Mouse (Mus musculus) kidney, postnatal 0 days (tissue): Measurements from ENCODE around the gene Rplp2. TPM values are rescaled to one million over a fixed set of nuclear protein-coding genes. Genes with fewer than 3 reads are reported as not detected.

Experiments
- ATAC-seq: fragments of 200-750 bp; cut with Nextera tagmentation; replicated peaks from 2 replicates; pipeline ENCODE4 v1.8.0; 2017; ENCODE audit warnings: low read depth, moderate number of reproducible peaks, moderate TSS enrichment, moderate library complexity; ENCODE audit not compliant: low FRiP score
- DNase-seq: peaks from one replicate; pipeline ENCODE4 v3.0.0-alpha.2; 2016; ENCODE audit warnings: low spot score
- H3K27ac ChIP-seq: fragments of 300-500 bp; sonication (generic); 2 replicates; pipeline ENCODE4 v1.5.1; 2014; ENCODE audit warnings: mild to moderate bottlenecking
- H3K27me3 ChIP-seq: fragments of 300-500 bp; sonication (generic); 2 replicates; pipeline ENCODE4 v1.6.1; 2014; ENCODE audit warnings: low read length, mixed read lengths; ENCODE audit not compliant: insufficient read depth
- H3K36me3 ChIP-seq: fragments of 300-500 bp; sonication (generic); 2 replicates; pipeline ENCODE4 v1.6.1; 2014; ENCODE audit warnings: low read length, mixed read lengths; ENCODE audit not compliant: insufficient read depth
- H3K4me1 ChIP-seq: fragments of 300-500 bp; sonication (generic); replicated peaks from 2 replicates; pipeline ENCODE4 v1.6.1; 2014; ENCODE audit warnings: antibody characterized with exemption, low read length, mixed read lengths; ENCODE audit not compliant: insufficient read depth
- H3K4me2 ChIP-seq: fragments of 300-500 bp; sonication (generic); 2 replicates; pipeline ENCODE4 v1.6.1; 2014; ENCODE audit warnings: mild to moderate bottlenecking, low read length, moderate library complexity, mixed read lengths
- H3K4me3 ChIP-seq: fragments of 300-500 bp; sonication (generic); replicated peaks from 2 replicates; pipeline ENCODE4 v1.5.1; 2014; ENCODE audit warnings: low read depth, low read length
- H3K9ac ChIP-seq: fragments of 300-500 bp; sonication (generic); 2 replicates; pipeline ENCODE4 v1.6.1; 2014; ENCODE audit warnings: low read depth, low read length
- H3K9me3 ChIP-seq: fragments of 300-500 bp; sonication (generic); replicated peaks from 2 replicates; pipeline ENCODE4 v1.6.1; 2016; ENCODE audit warnings: low read length, inconsistent platforms, mixed read lengths
- CTCF ChIP-seq: IDR thresholded peaks from 2 replicates; pipeline ENCODE4 v1.5.1; 2016; ENCODE audit warnings: antibody characterized with exemption, low read depth, mild to moderate bottlenecking, moderate library complexity
- WGBS: fragments of 180-500 bp; shearing (Covaris S2); extraction: QIAGEN DNeasy Blood & Tissue Kit; methylation state at CpG from one replicate; pipeline ENCODE4 v1.1.7; 2014; 5-methylcytosine and 5-hydroxymethylcytosine counted together
- polyA plus RNA-seq: library from polyadenylated mRNA; unstranded; fragments of >200 nt; fragmentation: Nextera tagmentation; extraction: Ambion mirVana; gene quantifications from 2 replicates; pipeline ENCODE4 v1.2.1, GENCODE M21; 2015

Gene Rplp2
- polyA plus RNA-seq, 1 experiment from 2014 or later: 1,595 TPM

- no peak for TF ChIP-seq CTCF
- ATAC-seq (no peak), DNase-seq (peak; percentile 65)
- Histone ChIP-seq H3K27ac (0 out of 2 replicates have a peak overlapping the region, but pooled peaks have one; percentile 13), H3K9me3 (no peaks in the 10 kb centered on the region), H3K4me1 (peaks cover 21% of the 10 kb centered on the region), H3K27me3 (no peaks in the 10 kb centered on the region), H3K36me3 (peaks cover 28% of the 10 kb centered on the region), H3K4me2 (peak overlapping the region; percentile 51), H3K9ac (peak overlapping the region; percentile 46), H3K4me3 (peak overlapping the region; percentile 34)
- 14% methylated on average over 8 of the region's 8 CpGs for WGBS
Measured at GRCm38 (mm10) chr7:141434464-141434863, 12.7 kb upstream of the Rplp2 start.

- peaks cover 28% of the 10 kb centered on the region for H3K36me3 ChIP-seq
- H3K4me3 ChIP-seq: peak overlapping the region; percentile 34
- no peaks in the 10 kb centered on the region for H3K27me3 ChIP-seq
- H3K4me1 ChIP-seq: peaks cover 21% of the 10 kb centered on the region
- WGBS: 5% methylated on average over 17 of the region's 17 CpGs
- peak; percentile 80 for DNase-seq
- 0 out of 2 replicates have a peak overlapping the region, but pooled peaks have one; percentile 13 for H3K27ac ChIP-seq
- H3K4me2 ChIP-seq: peak overlapping the region; percentile 51
- no peaks in the 10 kb centered on the region for H3K9me3 ChIP-seq
- no peak; the same call in 1 of the 2 replicates for TF ChIP-seq CTCF
- ATAC-seq: no peak
- H3K9ac ChIP-seq: no peak overlapping the region
Measured at GRCm38 (mm10) chr7:141435129-141435855, 11.9 kb upstream of the Rplp2 start.

- TF ChIP-seq CTCF: no peak
- Histone ChIP-seq H3K4me2 (peak overlapping the region; percentile 51; the same call in 1 of the 2 replicates), H3K4me1 (peaks cover 23% of the 10 kb centered on the region), H3K9ac (no peak overlapping the region), H3K9me3 (no peaks in the 10 kb centered on the region), H3K27ac (no peak overlapping the region), H3K36me3 (peaks cover 23% of the 10 kb centered on the region), H3K4me3 (peak overlapping the region; percentile 34; the same call in 1 of the 2 replicates), H3K27me3 (no peaks in the 10 kb centered on the region)
- WGBS: 84% methylated on average over 9 of the region's 9 CpGs
- DNase-seq (no peak), ATAC-seq (no peak)
Measured at GRCm38 (mm10) chr7:141435856-141436522, 11.2 kb upstream of the Rplp2 start.

GRCm38 (mm10) chr7:141436523-141436892, 10.7 kb upstream of the Rplp2 start:
- Histone ChIP-seq H3K4me3 (peak overlapping the region; percentile 48; the same call in 1 of the 2 replicates), H3K36me3 (peaks cover 19% of the 10 kb centered on the region), H3K9me3 (no peaks in the 10 kb centered on the region), H3K27ac (no peak overlapping the region), H3K27me3 (no peaks in the 10 kb centered on the region), H3K9ac (peak overlapping the region; percentile 54), H3K4me2 (peak overlapping the region; percentile 87), H3K4me1 (peaks cover 23% of the 10 kb centered on the region)
- no peak for ATAC-seq
- WGBS: 62% methylated on average over 2 of the region's 2 CpGs
- TF ChIP-seq CTCF: no peak
- no peak for DNase-seq

- peak within 1 kb of the TSS; percentile 87 for H3K4me2 ChIP-seq
- peak; percentile 81 for ATAC-seq
- H3K9me3 ChIP-seq: no peaks in the 10 kb centered on the region
- H3K4me3 ChIP-seq: peak within 1 kb of the TSS; percentile 48
- 5% methylated on average over 53 of the region's 53 CpGs for WGBS
- TF ChIP-seq CTCF: peak; percentile 77
- peak within 1 kb of the TSS; percentile 54 for H3K9ac ChIP-seq
- H3K36me3 ChIP-seq: peaks cover 9% of the 10 kb centered on the region; the same call in 1 of the 2 replicates
- H3K4me1 ChIP-seq: peaks cover 23% of the 10 kb centered on the region
- no peak within 1 kb of the TSS for H3K27ac ChIP-seq
- peak; percentile 91 for DNase-seq
- H3K27me3 ChIP-seq: no peaks in the 10 kb centered on the region
Measured at GRCm38 (mm10) chr7:141437178-141438120, 9.7 kb upstream of the Rplp2 start, which contains the start of gene Slc25a22. Gene Slc25a22, minus strand, starts transcription at chr7:141437892.
